Mouse (Mus musculus): ENCODE results near the gene Rpl7l1. TPM values are rescaled to one million over a fixed set of nuclear protein-coding genes. Genes with fewer than 3 reads are reported as not detected.
A peak's percentile ranks its signal among the peaks of the same experiment; 100 is the strongest.

The Rpl7l1 gene
- 169 and 171 TPM in 2 replicates for polyA plus RNA-seq (2014; fragmentation: Nextera tagmentation; extraction: Ambion mirVana)

- WGBS = under 1% methylated on average over 44 of the region's 44 CpGs
Observed at GRCm38 (mm10) chr17:46782341-46783221, at the start of gene Rpl7l1. Gene Rpl7l1, minus strand, starts transcription at chr17:46782672.

GRCm38 (mm10) chr17:46829856-46830535 is 47.5 kb upstream of the Rpl7l1 start:
- no peak for ATAC-seq (ENCODE audit: insufficient read depth)
- no peaks in the 10 kb centered on the region for H3K27me3 ChIP-seq (ENCODE audit: insufficient read depth, low read length)
- no peak for TF ChIP-seq CTCF (IDR thresholded peaks at IDR 0.05; ENCODE audit: low read depth)
- H3K36me3 ChIP-seq (ENCODE audit: insufficient read depth) = peaks cover 20% of the 10 kb centered on the region
- no peaks in the 10 kb centered on the region for H3K9me3 ChIP-seq (ENCODE audit: low read depth, low read length)
- no peak overlapping the region for H3K4me2 ChIP-seq
- no peak for DNase-seq
- H3K4me1 ChIP-seq (ENCODE audit: insufficient read depth) = no peaks in the 10 kb centered on the region
- WGBS = 86% methylated on average over 11 of the region's 11 CpGs
- H3K27ac ChIP-seq (ENCODE audit: low read depth) = no peak overlapping the region
- no peak overlapping the region for H3K9ac ChIP-seq
- H3K4me3 ChIP-seq (ENCODE audit: low read depth, low read length) = no peak overlapping the region

More at GRCm38 (mm10) chr17:46782341-46783221, at the start of gene Rpl7l1:
- Histone ChIP-seq H3K4me1 (ENCODE audit: insufficient read depth) (no peaks in the 10 kb centered on the region), H3K9ac (peak within 1 kb of the TSS; percentile 79), H3K27ac (ENCODE audit: low read depth) (peak within 1 kb of the TSS; percentile 81), H3K36me3 (ENCODE audit: insufficient read depth) (peaks cover 33% of the 10 kb centered on the region), H3K4me2 (peak within 1 kb of the TSS; percentile 78), H3K9me3 (ENCODE audit: low read depth, low read length) (no peaks in the 10 kb centered on the region), H3K4me3 (ENCODE audit: low read depth, low read length) (peak within 1 kb of the TSS; percentile 79), H3K27me3 (ENCODE audit: insufficient read depth, low read length) (no peaks in the 10 kb centered on the region)
- TF ChIP-seq CTCF (IDR thresholded peaks at IDR 0.05; ENCODE audit: low read depth) = peak; percentile 73
- peak; percentile 95 for ATAC-seq (ENCODE audit: insufficient read depth)
- peak; percentile 97 for DNase-seq

- DNase-seq (no peak), ATAC-seq (ENCODE audit: insufficient read depth) (no peak)
- Histone ChIP-seq H3K9ac (no peak overlapping the region), H3K27me3 (ENCODE audit: insufficient read depth, low read length) (no peaks in the 10 kb centered on the region), H3K4me1 (ENCODE audit: insufficient read depth) (no peaks in the 10 kb centered on the region), H3K4me3 (ENCODE audit: low read depth, low read length) (no peak overlapping the region), H3K4me2 (no peak overlapping the region), H3K27ac (ENCODE audit: low read depth) (no peak overlapping the region), H3K36me3 (ENCODE audit: insufficient read depth) (peaks cover 30% of the 10 kb centered on the region), H3K9me3 (ENCODE audit: low read depth, low read length) (no peaks in the 10 kb centered on the region)
- WGBS = 79% methylated on average over 3 of the region's 3 CpGs
- TF ChIP-seq CTCF (IDR thresholded peaks at IDR 0.05; ENCODE audit: low read depth) = no peak
Observed at GRCm38 (mm10) chr17:46828935-46829334, 46.5 kb upstream of the Rpl7l1 start.

GRCm38 (mm10) chr17:46823091-46823490 is 40.6 kb upstream of the Rpl7l1 start:
- H3K9me3 ChIP-seq (ENCODE audit: low read depth, low read length) = no peaks in the 10 kb centered on the region
- H3K36me3 ChIP-seq (ENCODE audit: insufficient read depth) = peaks cover 35% of the 10 kb centered on the region
- 90% methylated on average over 8 of the region's 8 CpGs for WGBS

GRCm38 (mm10) chr17:46820628-46821027 is 38.2 kb upstream of the Rpl7l1 start:
- Histone ChIP-seq H3K27ac (ENCODE audit: low read depth) (no peak overlapping the region), H3K4me3 (ENCODE audit: low read depth, low read length) (no peak overlapping the region), H3K4me1 (ENCODE audit: insufficient read depth) (no peaks in the 10 kb centered on the region), H3K27me3 (ENCODE audit: insufficient read depth, low read length) (no peaks in the 10 kb centered on the region), H3K36me3 (ENCODE audit: insufficient read depth) (peaks cover 34% of the 10 kb centered on the region), H3K9me3 (ENCODE audit: low read depth, low read length) (no peaks in the 10 kb centered on the region), H3K4me2 (no peak overlapping the region), H3K9ac (no peak overlapping the region)
- 91% methylated on average over 7 of the region's 7 CpGs for WGBS
- DNase-seq (no peak), ATAC-seq (ENCODE audit: insufficient read depth) (no peak)
- TF ChIP-seq CTCF (IDR thresholded peaks at IDR 0.05; ENCODE audit: low read depth) = no peak

More at GRCm38 (mm10) chr17:46823091-46823490, 40.6 kb upstream of the Rpl7l1 start:
- DNase-seq (no peak), ATAC-seq (ENCODE audit: insufficient read depth) (no peak)
- H3K27ac ChIP-seq (ENCODE audit: low read depth) = no peak overlapping the region
- no peak overlapping the region for H3K4me3 ChIP-seq (ENCODE audit: low read depth, low read length)
- H3K27me3 ChIP-seq (ENCODE audit: insufficient read depth, low read length) = no peaks in the 10 kb centered on the region
- TF ChIP-seq CTCF (IDR thresholded peaks at IDR 0.05; ENCODE audit: low read depth) = no peak
- H3K4me1 ChIP-seq (ENCODE audit: insufficient read depth) = no peaks in the 10 kb centered on the region
- no peak overlapping the region for H3K9ac ChIP-seq
- no peak overlapping the region for H3K4me2 ChIP-seq

- H3K36me3 ChIP-seq (ENCODE audit: insufficient read depth) = peaks cover 20% of the 10 kb centered on the region; the same call in 1 of the 2 replicates
Observed at GRCm38 (mm10) chr17:46817734-46818158, 35.3 kb upstream of the Rpl7l1 start.

GRCm38 (mm10) chr17:46816306-46816705 is 33.8 kb upstream of the Rpl7l1 start:
- H3K9me3 ChIP-seq (ENCODE audit: low read depth, low read length) = no peaks in the 10 kb centered on the region
- no peaks in the 10 kb centered on the region for H3K4me1 ChIP-seq (ENCODE audit: insufficient read depth)
- ATAC-seq (ENCODE audit: insufficient read depth) (no peak), DNase-seq (no peak)
- no peak overlapping the region for H3K4me3 ChIP-seq (ENCODE audit: low read depth, low read length)
- H3K36me3 ChIP-seq (ENCODE audit: insufficient read depth) = peaks cover 23% of the 10 kb centered on the region; the same call in 1 of the 2 replicates
- H3K27me3 ChIP-seq (ENCODE audit: insufficient read depth, low read length) = no peaks in the 10 kb centered on the region
- 70% methylated on average over 13 of the region's 13 CpGs for WGBS
- no peak overlapping the region for H3K4me2 ChIP-seq
- no peak overlapping the region for H3K9ac ChIP-seq
- H3K27ac ChIP-seq (ENCODE audit: low read depth) = no peak overlapping the region
- no peak for TF ChIP-seq CTCF (IDR thresholded peaks at IDR 0.05; ENCODE audit: low read depth)

More at GRCm38 (mm10) chr17:46817734-46818158, 35.3 kb upstream of the Rpl7l1 start:
- Histone ChIP-seq H3K9ac (no peak overlapping the region), H3K4me1 (ENCODE audit: insufficient read depth) (no peaks in the 10 kb centered on the region), H3K4me2 (no peak overlapping the region), H3K27me3 (ENCODE audit: insufficient read depth, low read length) (no peaks in the 10 kb centered on the region), H3K9me3 (ENCODE audit: low read depth, low read length) (no peaks in the 10 kb centered on the region), H3K27ac (ENCODE audit: low read depth) (no peak overlapping the region), H3K4me3 (ENCODE audit: low read depth, low read length) (no peak overlapping the region)
- DNase-seq (no peak), ATAC-seq (ENCODE audit: insufficient read depth) (no peak)
- no peak for TF ChIP-seq CTCF (IDR thresholded peaks at IDR 0.05; ENCODE audit: low read depth)
- 84% methylated on average over 12 of the region's 12 CpGs for WGBS

All from lung, embryonic 14.5 days (tissue).